Mouse (Mus musculus): ENCODE data around the gene Atp5s. TPM values are rescaled to one million over a fixed set of nuclear protein-coding genes. Genes with fewer than 3 reads are reported as not detected.

Gene Atp5s
- polyA plus RNA-seq, 1 experiment from 2014 or later: 39.1 TPM

GRCm38 (mm10) chr12:69781935-69782650, 57.3 kb downstream of the Atp5s start:
- H3K4me2 ChIP-seq (replicated peaks): no peak overlapping the region
- no peaks in the 10 kb centered on the region for H3K4me1 ChIP-seq (replicated peaks; ENCODE audit: control insufficient read depth, insufficient read depth, low read length)
- no peaks in the 10 kb centered on the region for H3K9me3 ChIP-seq (ENCODE audit: control insufficient read depth, low read length)
- no peaks in the 10 kb centered on the region for H3K36me3 ChIP-seq (replicated peaks; ENCODE audit: control insufficient read depth, insufficient read depth)
- H3K4me3 ChIP-seq (replicated peaks; ENCODE audit: low read length): no peak overlapping the region
- no peaks in the 10 kb centered on the region for H3K27me3 ChIP-seq (ENCODE audit: control insufficient read depth, insufficient read depth, low read length)
- 79% methylated on average over 10 of the region's 10 CpGs for WGBS
- H3K27ac ChIP-seq: no peak overlapping the region
- DNase-seq (ENCODE audit: low spot score) (no peak), ATAC-seq (ENCODE audit: low FRiP score) (no peak)
- no peak overlapping the region for H3K9ac ChIP-seq

DNA sequence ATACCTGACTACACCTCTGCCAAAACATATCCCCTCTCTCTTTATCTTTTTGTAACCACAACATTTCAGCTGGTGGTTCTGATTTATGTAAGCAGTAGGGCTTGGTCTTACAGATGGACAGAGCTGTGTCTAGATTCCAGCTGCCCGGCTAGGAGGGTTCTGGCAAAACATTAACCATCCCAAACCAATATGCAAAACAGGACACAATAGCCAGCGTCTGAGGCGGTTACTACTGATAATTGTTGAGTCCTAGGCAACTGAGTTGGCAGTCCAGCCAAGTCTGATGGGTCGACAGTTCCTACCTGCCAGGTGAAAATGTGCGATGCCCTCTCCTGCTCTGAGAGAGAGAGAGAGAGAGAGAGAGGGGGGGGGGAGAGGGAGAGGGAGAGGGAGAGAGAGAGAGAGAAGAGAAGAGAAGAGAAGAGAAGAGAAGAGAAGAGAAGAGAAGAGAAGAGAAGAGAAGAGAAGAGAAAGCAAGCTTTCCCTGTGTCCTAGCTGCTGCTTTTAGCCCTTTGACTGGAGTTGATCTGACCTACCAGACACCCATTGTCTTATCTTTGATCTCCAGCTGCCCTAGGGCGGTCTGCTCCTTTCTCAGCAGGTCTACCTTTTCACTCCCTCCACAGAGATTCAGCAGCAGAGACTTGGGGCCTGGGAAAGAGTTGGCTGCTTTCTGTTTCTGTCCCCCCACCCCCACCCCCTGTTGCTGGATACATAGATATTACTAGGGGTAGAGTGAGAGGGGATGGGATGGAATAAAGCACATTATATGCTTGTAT, 58.7 kb downstream of the Atp5s start:
- H3K27ac ChIP-seq: no peak overlapping the region
- no peak overlapping the region for H3K4me3 ChIP-seq (replicated peaks; ENCODE audit: low read length)
- 55% methylated on average over 6 of the region's 6 CpGs for WGBS
- no peaks in the 10 kb centered on the region for H3K4me1 ChIP-seq (replicated peaks; ENCODE audit: control insufficient read depth, insufficient read depth, low read length)
- DNase-seq (ENCODE audit: low spot score) (no peak), ATAC-seq (ENCODE audit: low FRiP score) (no peak)
- no peaks in the 10 kb centered on the region for H3K27me3 ChIP-seq (ENCODE audit: control insufficient read depth, insufficient read depth, low read length)
- no peaks in the 10 kb centered on the region for H3K9me3 ChIP-seq (ENCODE audit: control insufficient read depth, low read length)
- H3K4me2 ChIP-seq (replicated peaks): no peak overlapping the region
- H3K9ac ChIP-seq: no peak overlapping the region
- no peaks in the 10 kb centered on the region for H3K36me3 ChIP-seq (replicated peaks; ENCODE audit: control insufficient read depth, insufficient read depth)

GRCm38 (mm10) chr12:69785471-69785870, 60.7 kb downstream of the Atp5s start:
- H3K27me3 ChIP-seq (ENCODE audit: control insufficient read depth, insufficient read depth, low read length): no peaks in the 10 kb centered on the region
- no peak overlapping the region for H3K4me2 ChIP-seq (replicated peaks)
- H3K4me1 ChIP-seq (replicated peaks; ENCODE audit: control insufficient read depth, insufficient read depth, low read length): 0 out of 2 replicates have a peak, but pooled peaks cover 1% of the 10 kb centered on the region
- H3K9ac ChIP-seq: no peak overlapping the region
- H3K27ac ChIP-seq: no peak overlapping the region
- 94% methylated on average over 9 of the region's 9 CpGs for WGBS
- H3K9me3 ChIP-seq (ENCODE audit: control insufficient read depth, low read length): no peaks in the 10 kb centered on the region
- ATAC-seq (ENCODE audit: low FRiP score) (no peak), DNase-seq (ENCODE audit: low spot score) (no peak)
- no peaks in the 10 kb centered on the region for H3K36me3 ChIP-seq (replicated peaks; ENCODE audit: control insufficient read depth, insufficient read depth)
- no peak overlapping the region for H3K4me3 ChIP-seq (replicated peaks; ENCODE audit: low read length)

GRCm38 (mm10) chr12:69788380-69788779, 63.6 kb downstream of the Atp5s start:
- Histone ChIP-seq H3K36me3 (replicated peaks; ENCODE audit: control insufficient read depth, insufficient read depth) (no peaks in the 10 kb centered on the region), H3K4me2 (replicated peaks) (no peak overlapping the region), H3K9ac (no peak overlapping the region)

DNA sequence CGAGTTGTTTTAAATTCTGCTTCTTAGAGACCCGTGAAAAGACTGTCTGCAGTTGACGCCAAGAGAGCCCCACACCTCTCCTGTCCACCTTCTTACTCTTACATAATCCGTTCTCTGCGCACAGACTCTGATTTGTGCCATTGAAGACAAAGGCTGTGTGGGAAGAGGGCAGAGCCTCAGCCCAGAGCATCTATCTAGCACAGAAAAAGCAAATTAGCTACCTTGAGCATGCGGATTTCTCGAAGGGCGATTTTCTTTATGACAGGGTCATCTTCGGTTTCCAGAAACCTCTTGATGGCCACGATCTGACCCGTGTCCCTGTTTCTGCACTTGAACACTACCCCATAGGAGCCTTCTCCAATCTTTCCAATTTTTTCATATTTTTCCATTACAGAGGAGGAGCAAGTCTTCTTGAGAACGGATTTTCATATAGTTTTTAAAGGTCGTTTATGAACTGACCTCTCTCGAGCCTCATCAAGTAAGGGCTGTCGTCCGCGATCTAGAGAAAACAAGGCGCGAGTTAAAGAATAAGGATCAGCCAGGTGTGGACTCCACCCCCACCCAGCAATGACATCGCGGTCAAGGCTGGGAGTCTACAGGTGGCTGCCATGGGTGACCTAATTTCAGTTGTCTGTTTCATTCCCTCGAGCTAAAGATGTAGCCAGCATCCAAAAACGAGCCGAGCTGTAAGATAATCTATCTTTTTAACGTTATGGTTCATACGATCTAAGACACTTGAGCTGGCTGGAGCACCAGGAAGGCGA, 65.2 kb downstream of the Atp5s start:
- Histone ChIP-seq H3K9ac (peak overlapping the region; percentile 71), H3K36me3 (replicated peaks; ENCODE audit: control insufficient read depth, insufficient read depth) (no peaks in the 10 kb centered on the region), H3K4me3 (replicated peaks; ENCODE audit: low read length) (peak overlapping the region; percentile 50), H3K27ac (peak overlapping the region; percentile 14; the same call in 1 of the 2 replicates), H3K4me1 (replicated peaks; ENCODE audit: control insufficient read depth, insufficient read depth, low read length) (0 out of 2 replicates have a peak, but pooled peaks cover 12% of the 10 kb centered on the region), H3K27me3 (ENCODE audit: control insufficient read depth, insufficient read depth, low read length) (no peaks in the 10 kb centered on the region), H3K4me2 (replicated peaks) (peak overlapping the region; percentile 99), H3K9me3 (ENCODE audit: control insufficient read depth, low read length) (no peaks in the 10 kb centered on the region)
- WGBS: 35% methylated on average over 27 of the region's 27 CpGs
- DNase-seq (ENCODE audit: low spot score): peak; percentile 34
- ATAC-seq (ENCODE audit: low FRiP score): 0 out of 2 replicates have a peak, but pooled peaks have one; percentile 12

More at GRCm38 (mm10) chr12:69788380-69788779, 63.6 kb downstream of the Atp5s start:
- H3K27me3 ChIP-seq (ENCODE audit: control insufficient read depth, insufficient read depth, low read length): no peaks in the 10 kb centered on the region
- ATAC-seq (ENCODE audit: low FRiP score): no peak
- 85% methylated on average over 5 of the region's 5 CpGs for WGBS
- no peak for DNase-seq (ENCODE audit: low spot score)
- H3K4me3 ChIP-seq (replicated peaks; ENCODE audit: low read length): no peak overlapping the region
- no peaks in the 10 kb centered on the region for H3K9me3 ChIP-seq (ENCODE audit: control insufficient read depth, low read length)
- no peak overlapping the region for H3K27ac ChIP-seq
- 0 out of 2 replicates have a peak, but pooled peaks cover 12% of the 10 kb centered on the region for H3K4me1 ChIP-seq (replicated peaks; ENCODE audit: control insufficient read depth, insufficient read depth, low read length)

- H3K9me3 ChIP-seq (ENCODE audit: control insufficient read depth, low read length): no peaks in the 10 kb centered on the region
- peak; percentile 84 for ATAC-seq (ENCODE audit: low FRiP score)
- peak within 1 kb of the TSS; percentile 71 for H3K9ac ChIP-seq
- peak; percentile 52 for DNase-seq (ENCODE audit: low spot score)
- peak within 1 kb of the TSS; percentile 50 for H3K4me3 ChIP-seq (replicated peaks; ENCODE audit: low read length)
- peak within 1 kb of the TSS; percentile 99 for H3K4me2 ChIP-seq (replicated peaks)
- H3K36me3 ChIP-seq (replicated peaks; ENCODE audit: control insufficient read depth, insufficient read depth): no peaks in the 10 kb centered on the region
- peak within 1 kb of the TSS; percentile 14; the same call in 1 of the 2 replicates for H3K27ac ChIP-seq
- WGBS: under 1% methylated on average over 45 of the region's 45 CpGs
- no peaks in the 10 kb centered on the region for H3K27me3 ChIP-seq (ENCODE audit: control insufficient read depth, insufficient read depth, low read length)
- 0 out of 2 replicates have a peak, but pooled peaks cover 12% of the 10 kb centered on the region for H3K4me1 ChIP-seq (replicated peaks; ENCODE audit: control insufficient read depth, insufficient read depth, low read length)
These were observed 66.1 kb downstream of the Atp5s start, which contains the start of gene Cdkl1 for GRCm38 (mm10) chr12:69790530-69791505. Gene Cdkl1 (minus strand): TSS chr12:69791267.

MicroRNAs encoded within 50 kb of the gene (microRNA counts, 519-probe panel; counts per million panel counts)
- microRNA mmu-miR-681: not detected

Small RNA genes within 50 kb of the gene (microRNA-seq; reads per million reads assigned to microRNA genes)
- not detected for gene Mir681

Other genes starting within 250 kb of the Atp5s start
- gene Vcpkmt, start 141.9 kb upstream of the Atp5s start, polyA plus RNA-seq (2014; fragmentation: Nextera tagmentation; extraction: Ambion mirVana): 22.9 and 24.4 TPM in 2 replicates
- gene Sos2, start 43.1 kb upstream of the Atp5s start, polyA plus RNA-seq (2014; fragmentation: Nextera tagmentation; extraction: Ambion mirVana): 14.5 and 15.6 TPM in 2 replicates
- gene L2hgdh, start 77 bp upstream of the Atp5s start, polyA plus RNA-seq (2014; fragmentation: Nextera tagmentation; extraction: Ambion mirVana): 11.1 and 13.6 TPM in 2 replicates
- 10.6 TPM in 2 replicates for gene Cdkl1, start 66.3 kb downstream of the Atp5s start, polyA plus RNA-seq (2014; fragmentation: Nextera tagmentation; extraction: Ambion mirVana)
- 147 and 159 TPM in 2 replicates for gene Atl1, start 167.7 kb downstream of the Atp5s start, polyA plus RNA-seq (2014; fragmentation: Nextera tagmentation; extraction: Ambion mirVana)
- gene Map4k5, start 168.2 kb downstream of the Atp5s start, polyA plus RNA-seq (2014; fragmentation: Nextera tagmentation; extraction: Ambion mirVana): 37.3 and 37.7 TPM in 2 replicates